Mouse (Mus musculus) adipocyte (in vitro differentiated cells): ENCODE measurements around the gene Styxl1.

Experiments
- DNase-seq: peaks from one replicate; pipeline ENCODE4 v3.0.0-alpha.2; 2016; ENCODE audit warnings: low spot score

Gene Styxl1

GRCm38 (mm10) chr5:135764971-135765370 is 13.2 kb downstream of the Styxl1 start:
- DNase-seq = no peak

- DNase-seq = peak; percentile 85
Measured at GRCm38 (mm10) chr5:135763526-135763925, 14.7 kb downstream of the Styxl1 start.

- DNase-seq = peak; percentile 72
Measured at GRCm38 (mm10) chr5:135761881-135762280, 16.3 kb downstream of the Styxl1 start.

GRCm38 (mm10) chr5:135751595-135751994 is 26.6 kb downstream of the Styxl1 start:
- peak; percentile 43 for DNase-seq

GRCm38 (mm10) chr5:135751041-135751440 is 27.1 kb downstream of the Styxl1 start:
- peak; percentile 77 for DNase-seq

- DNase-seq = no peak
Measured at GRCm38 (mm10) chr5:135744742-135745141, 33.4 kb downstream of the Styxl1 start.

- DNase-seq = peak; percentile 94
Measured at GRCm38 (mm10) chr5:135743741-135744609, 34.2 kb downstream of the Styxl1 start, which contains the start of gene Tmem120a. TSS of gene Tmem120a (minus strand) at chr5:135744448.

- DNase-seq = peak; percentile 86
Measured at GRCm38 (mm10) chr5:135742941-135743740, 35.0 kb downstream of the Styxl1 start.

GRCm38 (mm10) chr5:135742156-135742555 is 36.0 kb downstream of the Styxl1 start:
- peak; percentile 64 for DNase-seq

GRCm38 (mm10) chr5:135738266-135738665 is 39.9 kb downstream of the Styxl1 start:
- DNase-seq = no peak

- peak; percentile 45 for DNase-seq
Measured at GRCm38 (mm10) chr5:135737154-135737553, 41.0 kb downstream of the Styxl1 start.

GRCm38 (mm10) chr5:135736544-135736943 is 41.6 kb downstream of the Styxl1 start:
- DNase-seq = no peak

- DNase-seq = no peak
Measured at GRCm38 (mm10) chr5:135735741-135736140, 42.4 kb downstream of the Styxl1 start.

- no peak for DNase-seq
Measured at GRCm38 (mm10) chr5:135734057-135734680, 44.0 kb downstream of the Styxl1 start.

- no peak for DNase-seq
Measured at GRCm38 (mm10) chr5:135733071-135733470, 45.1 kb downstream of the Styxl1 start.

GRCm38 (mm10) chr5:135731322-135731721 is 46.9 kb downstream of the Styxl1 start:
- no peak for DNase-seq

- peak; percentile 85 for DNase-seq
Measured at GRCm38 (mm10) chr5:135730916-135731315, 47.3 kb downstream of the Styxl1 start.

- no peak for DNase-seq
Measured at GRCm38 (mm10) chr5:135730278-135730677, 47.9 kb downstream of the Styxl1 start.

GRCm38 (mm10) chr5:135729351-135729750 is 48.8 kb downstream of the Styxl1 start:
- DNase-seq = no peak

GRCm38 (mm10) chr5:135728361-135728760 is 49.8 kb downstream of the Styxl1 start:
- DNase-seq = no peak

- DNase-seq = no peak
Measured at GRCm38 (mm10) chr5:135727871-135728270, 50.3 kb downstream of the Styxl1 start.

GRCm38 (mm10) chr5:135726641-135727346 is 51.4 kb downstream of the Styxl1 start:
- DNase-seq = peak; percentile 48
